Mouse (Mus musculus) gastrocnemius, adult 8-10 months (tissue): ENCODE results near the gene N4bp1. TPM values are rescaled to one million over a fixed set of nuclear protein-coding genes. Genes with fewer than 3 reads are reported as not detected.

ENCODE experiments used
- DNase-seq, 2 experiments: peaks; one replicate each; pipeline ENCODE4 v3.0.0; 2022; ENCODE audit warnings: low spot score in 2 of 2
- total RNA-seq, 4 experiments: library from RNA; stranded (reverse); gene quantifications; 2 replicates each; pipeline ENCODE4 v1.2.4; 2022

Gene N4bp1
- total RNA-seq, 4 experiments from 2014 or later: 16.6 to 18.9 (median 18.1) TPM

GRCm38 (mm10) chr8:86897726-86898419, 12.8 kb upstream of the N4bp1 start:
- no peak for DNase-seq

- DNase-seq: no peak
Measured at GRCm38 (mm10) chr8:86895390-86895789, 10.3 kb upstream of the N4bp1 start.

GRCm38 (mm10) chr8:86894194-86894761, 9.2 kb upstream of the N4bp1 start:
- DNase-seq: no peak

GRCm38 (mm10) chr8:86893554-86893953, 8.5 kb upstream of the N4bp1 start:
- no peak for DNase-seq

- DNase-seq: no peak
Measured at GRCm38 (mm10) chr8:86891533-86891932, 6.5 kb upstream of the N4bp1 start.

- DNase-seq: no peak
Measured at GRCm38 (mm10) chr8:86888058-86888939, 3.2 kb upstream of the N4bp1 start.

GRCm38 (mm10) chr8:86884067-86884466, 991 bp downstream of the N4bp1 start:
- no peak for DNase-seq

- DNase-seq: no peak
Measured at GRCm38 (mm10) chr8:86882568-86883478, 2.2 kb downstream of the N4bp1 start.

- no peak for DNase-seq
Measured at GRCm38 (mm10) chr8:86881951-86882350, 3.1 kb downstream of the N4bp1 start.

- DNase-seq: no peak
Measured at GRCm38 (mm10) chr8:86881068-86881609, 3.9 kb downstream of the N4bp1 start.

GRCm38 (mm10) chr8:86876831-86877230, 8.2 kb downstream of the N4bp1 start:
- DNase-seq: no peak

GRCm38 (mm10) chr8:86874055-86874454, 11.0 kb downstream of the N4bp1 start:
- no peak for DNase-seq

GRCm38 (mm10) chr8:86873151-86873550, 11.9 kb downstream of the N4bp1 start:
- no peak for DNase-seq

GRCm38 (mm10) chr8:86872097-86872815, 12.8 kb downstream of the N4bp1 start:
- no peak for DNase-seq

- no peak for DNase-seq
Measured at GRCm38 (mm10) chr8:86871421-86871820, 13.6 kb downstream of the N4bp1 start.

GRCm38 (mm10) chr8:86870771-86871170, 14.3 kb downstream of the N4bp1 start:
- no peak for DNase-seq

- DNase-seq: no peak
Measured at GRCm38 (mm10) chr8:86868041-86868440, 17.0 kb downstream of the N4bp1 start.

GRCm38 (mm10) chr8:86864764-86865163, 20.3 kb downstream of the N4bp1 start:
- no peak for DNase-seq

GRCm38 (mm10) chr8:86862837-86863236, 22.2 kb downstream of the N4bp1 start:
- no peak for DNase-seq

GRCm38 (mm10) chr8:86862155-86862816, 22.8 kb downstream of the N4bp1 start:
- no peak for DNase-seq
